Mouse (Mus musculus) subcutaneous adipose tissue, adult 2 months (tissue): ENCODE measurements around the gene Zfp54. TPM values are rescaled to one million over a fixed set of nuclear protein-coding genes. Genes with fewer than 3 reads are reported as not detected.

Experiments used
- polyA plus RNA-seq: library from polyadenylated mRNA; depleted of rRNA; stranded (reverse); fragments of >200 nt; gene quantifications from 2 replicates; pipeline ENCODE4 v1.2.3, GENCODE M21; 2012; ENCODE audit warnings: low replicate concordance; rRNA removed

Gene Zfp54
- polyA plus RNA-seq = 1.4 and 1.5 TPM in 2 replicates

GRCm38 (mm10) chr17:21422664-21423599, at the start of gene Zfp54:
Gene Zfp54, plus strand, starts transcription at chr17:21423227.

GRCm38 (mm10) chr17:21383391-21384056, 39.5 kb upstream of the Zfp54 start, which contains the start of gene Zfp677:
Gene Zfp677, plus strand, starts transcription at chr17:21383748.

GRCm38 (mm10) chr17:21450138-21450704, 27.2 kb downstream of the Zfp54 start, which contains the start of gene Zfp51:
Gene Zfp51, plus strand, starts transcription at chr17:21450374.

Other genes starting within 250 kb of the Zfp54 start
- gene Vmn1r234, start 197.1 kb upstream of the Zfp54 start, polyA plus RNA-seq = not detected in 2 replicates
- gene Vmn1r235, start 166.8 kb upstream of the Zfp54 start, polyA plus RNA-seq = not detected in 2 replicates
- gene Vmn1r236, start 140.3 kb upstream of the Zfp54 start, polyA plus RNA-seq = not detected in 2 replicates
- not detected in 2 replicates for gene Vmn1r237, start 111.4 kb upstream of the Zfp54 start, polyA plus RNA-seq
- 0.59 and 0.86 TPM in 2 replicates for gene Zfp677, start 39.5 kb upstream of the Zfp54 start, polyA plus RNA-seq
- 1.4 and 1.5 TPM in 2 replicates for gene Zfp51, start 27.1 kb downstream of the Zfp54 start, polyA plus RNA-seq
- 1.3 and 2.1 TPM in 2 replicates for gene Zfp53, start 65.8 kb downstream of the Zfp54 start, polyA plus RNA-seq
- 0.66 and 1.0 TPM in 2 replicates for gene Zfp52, start 112.3 kb downstream of the Zfp54 start, polyA plus RNA-seq
- 2.4 and 2.9 TPM in 2 replicates for gene Zfp948, start 143.8 kb downstream of the Zfp54 start, polyA plus RNA-seq
- gene Zfp983, start 227.4 kb downstream of the Zfp54 start, polyA plus RNA-seq = 0.85 and 0.95 TPM in 2 replicates